Mouse (Mus musculus) gastrocnemius, postnatal 4 days (tissue): ENCODE results near the gene Snx4. TPM values are rescaled to one million over a fixed set of nuclear protein-coding genes. Genes with fewer than 3 reads are reported as not detected.

Source experiments
- DNase-seq, 2 experiments: peaks; one replicate each; pipeline ENCODE4 v3.0.0; 2021 to 2022; ENCODE audit warnings: low spot score in 2 of 2, mixed read lengths in 2 of 2
- total RNA-seq, 2 experiments: library from RNA; stranded (reverse); gene quantifications; 2 replicates each; pipeline ENCODE4 v1.2.3; 2021

Snx4 gene
- total RNA-seq, 2 experiments from 2014 or later, result 46.9 to 52.8 TPM

DNA sequence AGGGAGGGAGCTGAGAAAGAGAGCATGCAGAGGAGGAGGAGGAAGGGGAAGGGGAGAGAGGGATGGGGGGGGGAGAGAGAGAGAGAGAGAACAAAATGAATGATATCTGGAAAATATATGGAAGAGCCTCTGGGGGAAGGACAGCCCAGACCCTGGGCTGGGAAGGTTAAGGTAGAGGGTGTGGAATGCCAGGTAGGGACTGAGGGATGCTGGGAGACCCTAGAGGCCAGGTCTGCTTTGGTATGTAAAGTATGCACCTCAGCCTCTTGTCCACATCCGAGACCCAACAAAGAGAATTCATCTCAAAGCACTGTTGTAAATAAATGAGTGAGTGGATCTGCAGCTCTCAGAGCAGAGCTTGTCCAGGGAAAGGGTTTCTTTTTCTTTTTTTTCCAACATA, 91.1 kb downstream of the Snx4 start:
- no peak for DNase-seq

DNA sequence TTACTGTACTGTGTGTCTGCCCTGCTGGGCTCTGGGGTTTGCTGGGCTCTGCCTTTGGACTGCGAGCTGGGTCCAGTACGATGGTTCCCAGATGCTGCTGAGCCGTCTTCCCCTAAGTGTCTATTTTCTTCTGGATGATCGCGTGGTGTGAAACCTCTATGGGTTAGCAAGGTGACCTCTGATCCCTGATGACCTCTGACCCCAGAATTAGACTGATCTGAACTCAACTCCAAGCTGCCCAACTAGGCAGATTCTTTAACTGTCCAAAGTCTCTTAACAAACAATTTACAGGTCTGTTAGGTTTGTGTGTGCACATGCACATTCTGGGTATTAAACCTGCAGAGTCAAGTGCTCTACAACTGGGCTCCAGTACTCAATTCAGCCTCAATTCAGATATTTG, 91.9 kb downstream of the Snx4 start:
- DNase-seq, result no peak

DNA sequence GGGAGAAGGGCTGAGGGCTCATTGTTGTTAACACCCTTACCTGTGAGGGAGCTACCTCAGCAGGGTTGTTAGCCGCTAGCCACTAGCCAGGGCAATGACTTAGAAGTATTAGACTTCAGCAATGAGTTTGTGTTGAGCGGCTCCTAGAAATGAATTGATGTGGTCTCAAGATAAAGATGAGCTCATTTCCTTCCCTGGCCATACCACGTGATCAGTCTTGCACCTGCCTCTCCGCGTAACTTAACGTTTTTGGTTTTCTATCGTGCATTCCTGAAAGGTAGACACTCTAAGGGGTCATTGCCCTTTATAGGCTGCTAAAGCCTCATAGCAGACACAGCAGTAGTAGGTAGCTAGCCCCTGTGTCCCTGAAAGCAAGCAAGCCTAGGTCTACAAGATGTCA, 92.4 kb downstream of the Snx4 start:
- DNase-seq, result no peak

DNA sequence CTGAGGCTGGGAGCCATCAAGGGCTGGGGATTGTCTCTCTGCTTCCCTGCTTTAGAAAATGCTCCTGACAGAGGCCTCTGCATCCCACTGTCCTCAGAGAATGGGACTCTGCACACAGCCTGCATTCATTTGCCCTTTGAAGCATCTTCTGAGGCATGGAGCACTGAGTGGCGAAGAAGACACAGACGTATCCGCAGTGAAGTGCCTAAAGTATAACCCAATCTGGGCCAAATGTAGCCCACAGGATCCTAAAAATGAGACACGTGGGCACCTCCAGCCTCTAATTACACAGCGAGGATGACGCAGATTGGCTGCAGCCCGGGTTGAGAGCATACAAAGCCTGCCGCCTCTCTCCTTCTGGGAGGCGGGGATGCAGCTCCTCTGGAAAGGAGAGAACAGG, 93.1 kb downstream of the Snx4 start:
- DNase-seq, result no peak

DNA sequence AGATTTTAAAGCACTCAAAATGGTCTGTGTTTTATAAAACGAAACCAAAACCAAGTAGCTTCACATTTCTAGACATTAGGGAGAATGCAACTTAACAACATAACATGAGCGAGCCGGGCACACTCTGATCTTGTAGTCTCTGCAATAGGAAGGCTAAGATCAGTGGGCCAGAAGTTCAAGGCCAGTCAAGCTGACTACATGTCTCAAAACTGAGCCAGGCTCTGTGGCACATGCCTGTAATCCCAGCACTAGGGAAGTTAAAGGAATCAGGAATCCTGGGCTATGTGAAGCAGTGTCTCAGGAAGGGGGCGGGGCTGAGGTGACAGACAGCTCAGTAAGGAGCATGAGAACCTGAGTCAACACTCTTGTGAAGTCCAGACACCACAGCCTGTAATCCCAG, 93.6 kb downstream of the Snx4 start:
- no peak for DNase-seq

DNA sequence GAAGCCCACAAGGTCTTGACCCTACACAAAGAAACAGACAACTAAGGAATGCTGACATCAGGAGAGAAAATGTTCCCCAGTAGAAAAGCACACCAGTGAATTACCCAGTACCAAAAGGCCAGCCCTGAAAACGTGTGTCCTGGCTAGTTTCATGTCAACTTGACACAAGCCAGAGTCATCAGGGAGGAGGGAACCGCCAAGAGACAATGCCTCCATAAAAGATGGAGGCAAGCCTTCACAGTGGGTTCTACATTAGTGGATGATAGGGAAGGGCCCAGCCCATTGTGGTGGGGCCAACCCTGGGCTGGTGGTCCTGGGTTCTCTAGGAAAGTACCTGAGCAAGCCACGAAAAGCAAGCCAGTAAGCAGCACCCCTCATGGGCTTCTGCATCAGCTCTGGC, 95.1 kb downstream of the Snx4 start:
- DNase-seq, result no peak

DNA sequence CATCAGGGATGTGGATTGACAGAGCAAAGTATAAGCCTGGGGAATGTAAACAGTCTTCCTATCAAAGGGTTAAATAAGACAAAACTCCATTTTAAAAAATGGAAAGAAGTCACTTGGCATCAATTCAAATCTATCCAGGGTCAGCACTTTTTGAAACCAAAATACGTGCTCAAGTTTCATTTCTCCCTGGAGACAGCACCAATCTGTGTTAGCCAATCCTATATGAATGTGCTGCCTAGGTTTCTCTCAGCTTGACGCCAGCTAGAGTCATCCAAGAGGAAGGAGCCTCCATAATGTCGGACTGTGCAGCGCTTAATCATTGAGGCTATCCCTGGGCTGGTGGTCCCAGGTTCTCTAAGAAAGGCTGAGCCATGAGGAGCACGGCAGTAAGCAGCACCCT, 95.9 kb downstream of the Snx4 start:
- DNase-seq, result no peak

Other genes starting within 250 kb of the Snx4 start
- 1 to 10 TPM; 2.1 to 2.2 TPM for gene Iqcg, start 195.2 kb upstream of the Snx4 start, total RNA-seq
- gene Rpl35a, start 195.0 kb upstream of the Snx4 start, total RNA-seq, result 100 to 1,000 TPM; 506 to 544 TPM
- 1 to 10 TPM; 3.6 to 5.5 TPM for gene Lmln, start 188.9 kb upstream of the Snx4 start, total RNA-seq
- gene Osbpl11, start 66.4 kb upstream of the Snx4 start, total RNA-seq, result 10 to 100 TPM; 17.8 to 20.2 TPM
- gene Zfp148, start 129.4 kb downstream of the Snx4 start, total RNA-seq, result 10 to 100 TPM; 48.7 to 51.5 TPM